Mouse (Mus musculus): ENCODE measurements at regions not wholly inside any gene's neighbourhood (a gene's known extent, or its start where the extent isn't known, plus 50 kb on each side); places are given as distances from the start of the nearest gene placed in this dataset.

- H3K36me3 ChIP-seq (replicated peaks), result no peaks in the 10 kb centered on the region
- no peak overlapping the region for H3K4me3 ChIP-seq (ENCODE audit: low read depth, low read length)
- no peaks in the 10 kb centered on the region for H3K9me3 ChIP-seq (replicated peaks)
- no peak for DNase-seq (ENCODE audit: low spot score)
- ATAC-seq (ENCODE audit: extremely low read depth, insufficient number of reproducible peaks, low FRiP score, poor library complexity, severe bottlenecking), result no peak
- no peak for TF ChIP-seq TAL1 (conservative IDR thresholded peaks at IDR 0.05; ENCODE audit: low read depth, low read length)
- no peak for TF ChIP-seq GATA2 (IDR thresholded peaks at IDR 0.05; ENCODE audit: borderline replicate concordance, low read depth, low read length)
- TF ChIP-seq CTCF (IDR thresholded peaks at IDR 0.05; ENCODE audit: low read depth, low read length), result no peak
- TF ChIP-seq POLR2AphosphoS5 (IDR thresholded peaks at IDR 0.05; ENCODE audit: insufficient replicate concordance, low read depth, low read length), result no peak
- TF ChIP-seq GATA1 (IDR thresholded peaks at IDR 0.05; ENCODE audit: borderline replicate concordance, low read length), result no peak
- no peaks in the 10 kb centered on the region for H3K4me1 ChIP-seq (ENCODE audit: insufficient read depth, low read depth, low read length)
- peaks cover 4% of the 10 kb centered on the region; the same call in 1 of the 2 replicates for H3K27me3 ChIP-seq (ENCODE audit: insufficient read depth, low read length)
Observed at GRCm38 (mm10) chr19:21913005-21913670, 135.0 kb downstream of the Cemip2 start.

DNA sequence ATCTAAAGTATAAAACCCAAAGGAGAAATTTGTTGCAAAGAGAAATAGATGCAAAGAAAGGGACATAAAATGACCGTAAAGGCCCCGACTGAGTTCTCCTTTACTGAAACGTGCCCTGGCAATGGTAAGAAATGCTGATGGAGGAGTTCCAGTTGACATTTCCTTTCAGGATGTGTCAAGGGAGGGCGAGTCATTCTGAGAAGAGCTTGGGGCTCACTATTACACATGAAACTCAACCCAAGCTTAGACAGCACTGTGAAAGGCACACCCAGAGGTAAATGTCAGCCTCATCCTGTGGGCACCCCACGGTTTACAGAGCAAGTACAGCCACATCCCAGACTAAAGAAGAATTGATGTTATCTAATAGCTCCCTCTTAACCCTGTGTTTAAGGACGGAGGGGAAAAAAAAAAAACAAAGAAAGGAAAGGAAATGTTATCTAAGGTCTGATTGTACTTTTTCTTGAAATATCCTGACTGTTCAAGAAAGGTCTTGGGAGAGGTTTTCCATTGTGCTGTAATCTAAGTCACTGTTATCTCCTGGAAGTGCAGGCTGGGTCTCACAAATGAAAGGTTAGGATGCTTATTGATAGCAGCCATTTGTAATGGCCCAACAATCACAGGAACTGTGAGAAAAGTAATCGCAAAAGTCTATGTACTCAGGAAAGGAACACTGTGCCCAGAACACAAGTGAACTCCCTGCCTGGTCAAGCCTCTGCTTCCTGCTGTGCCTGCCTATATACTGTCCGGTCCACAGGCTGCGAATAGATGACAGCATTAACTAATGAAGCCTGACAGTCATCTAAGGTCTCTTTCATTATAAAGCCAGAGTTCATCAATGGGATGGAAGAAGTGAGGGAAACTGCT lies 135.8 kb downstream of the Cemip2 start:
- no peaks in the 10 kb centered on the region for H3K36me3 ChIP-seq (replicated peaks)
- peaks cover 4% of the 10 kb centered on the region; the same call in 1 of the 2 replicates for H3K27me3 ChIP-seq (ENCODE audit: insufficient read depth, low read length)
- ATAC-seq (ENCODE audit: extremely low read depth, insufficient number of reproducible peaks, low FRiP score, poor library complexity, severe bottlenecking) (no peak), DNase-seq (ENCODE audit: low spot score) (no peak)
- no peaks in the 10 kb centered on the region for H3K9me3 ChIP-seq (replicated peaks)
- H3K4me1 ChIP-seq (ENCODE audit: insufficient read depth, low read depth, low read length), result no peaks in the 10 kb centered on the region
- TF ChIP-seq GATA2 (IDR thresholded peaks at IDR 0.05; ENCODE audit: borderline replicate concordance, low read depth, low read length), result no peak
- TF ChIP-seq TAL1 (conservative IDR thresholded peaks at IDR 0.05; ENCODE audit: low read depth, low read length), result no peak
- TF ChIP-seq CTCF (IDR thresholded peaks at IDR 0.05; ENCODE audit: low read depth, low read length), result no peak
- no peak for TF ChIP-seq GATA1 (IDR thresholded peaks at IDR 0.05; ENCODE audit: borderline replicate concordance, low read length)
- TF ChIP-seq POLR2AphosphoS5 (IDR thresholded peaks at IDR 0.05; ENCODE audit: insufficient replicate concordance, low read depth, low read length), result no peak
- no peak overlapping the region for H3K4me3 ChIP-seq (ENCODE audit: low read depth, low read length)

GRCm38 (mm10) chr19:21914658-21915057 lies 136.5 kb downstream of the Cemip2 start:
- DNase-seq (ENCODE audit: low spot score) (no peak), ATAC-seq (ENCODE audit: extremely low read depth, insufficient number of reproducible peaks, low FRiP score, poor library complexity, severe bottlenecking) (no peak)
- Histone ChIP-seq H3K36me3 (replicated peaks) (no peaks in the 10 kb centered on the region), H3K4me3 (ENCODE audit: low read depth, low read length) (no peak overlapping the region), H3K4me1 (ENCODE audit: insufficient read depth, low read depth, low read length) (no peaks in the 10 kb centered on the region), H3K9me3 (replicated peaks) (no peaks in the 10 kb centered on the region), H3K27me3 (ENCODE audit: insufficient read depth, low read length) (peaks cover 4% of the 10 kb centered on the region; the same call in 1 of the 2 replicates)
- TF ChIP-seq GATA2 (IDR thresholded peaks at IDR 0.05; ENCODE audit: borderline replicate concordance, low read depth, low read length), result no peak
- TF ChIP-seq POLR2AphosphoS5 (IDR thresholded peaks at IDR 0.05; ENCODE audit: insufficient replicate concordance, low read depth, low read length), result no peak
- no peak for TF ChIP-seq GATA1 (IDR thresholded peaks at IDR 0.05; ENCODE audit: borderline replicate concordance, low read length)
- no peak for TF ChIP-seq CTCF (IDR thresholded peaks at IDR 0.05; ENCODE audit: low read depth, low read length)
- TF ChIP-seq TAL1 (conservative IDR thresholded peaks at IDR 0.05; ENCODE audit: low read depth, low read length), result no peak

DNA sequence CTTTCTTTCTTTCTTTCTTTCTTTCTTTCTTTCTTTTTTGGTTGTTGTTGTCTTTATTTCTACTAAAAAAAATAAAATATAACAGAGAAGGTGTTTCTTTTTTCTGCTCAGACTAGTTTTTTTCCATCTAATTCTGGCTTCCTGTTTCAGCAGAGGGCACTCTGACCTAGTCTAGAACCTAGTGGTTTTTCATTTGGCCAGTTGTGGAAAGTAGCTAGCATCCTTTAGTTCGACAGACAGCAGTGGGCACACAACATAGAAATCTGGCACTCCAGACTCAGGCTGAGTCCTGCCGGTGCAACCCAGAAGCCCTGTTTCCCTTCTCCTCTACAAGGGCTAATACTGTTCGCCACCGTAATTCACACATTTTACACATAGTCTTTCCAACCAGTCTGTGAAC lies 140.0 kb downstream of the Cemip2 start:
- no peak for ATAC-seq (ENCODE audit: extremely low read depth, insufficient number of reproducible peaks, low FRiP score, poor library complexity, severe bottlenecking)

DNA sequence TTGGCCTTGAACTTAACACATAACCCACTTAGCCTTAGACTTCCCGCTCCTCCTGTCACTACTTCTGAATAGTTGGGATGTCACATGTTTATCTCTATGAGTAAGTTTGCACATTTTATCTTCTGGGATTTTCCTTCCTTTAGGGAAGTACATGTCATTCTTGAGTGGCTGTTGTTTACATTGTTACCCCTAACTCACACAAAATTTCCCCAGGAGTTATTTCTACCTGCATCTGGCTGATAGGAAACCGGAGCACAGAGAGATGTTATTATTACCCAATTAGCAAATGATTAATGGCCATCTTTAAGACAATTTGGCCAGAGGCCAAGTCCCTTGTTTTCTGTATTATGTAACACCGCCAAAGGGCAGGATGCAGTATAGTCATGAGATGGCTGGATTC lies 140.9 kb downstream of the Cemip2 start:
- H3K9me3 ChIP-seq (replicated peaks), result no peaks in the 10 kb centered on the region
- no peak overlapping the region for H3K4me3 ChIP-seq (ENCODE audit: low read depth, low read length)
- H3K36me3 ChIP-seq (replicated peaks), result no peaks in the 10 kb centered on the region
- TF ChIP-seq TAL1 (conservative IDR thresholded peaks at IDR 0.05; ENCODE audit: low read depth, low read length) (no peak), GATA1 (IDR thresholded peaks at IDR 0.05; ENCODE audit: borderline replicate concordance, low read length) (no peak), POLR2AphosphoS5 (IDR thresholded peaks at IDR 0.05; ENCODE audit: insufficient replicate concordance, low read depth, low read length) (no peak), GATA2 (IDR thresholded peaks at IDR 0.05; ENCODE audit: borderline replicate concordance, low read depth, low read length) (no peak), CTCF (IDR thresholded peaks at IDR 0.05; ENCODE audit: low read depth, low read length) (no peak)
- ATAC-seq (ENCODE audit: extremely low read depth, insufficient number of reproducible peaks, low FRiP score, poor library complexity, severe bottlenecking) (no peak), DNase-seq (ENCODE audit: low spot score) (no peak)
- no peaks in the 10 kb centered on the region for H3K4me1 ChIP-seq (ENCODE audit: insufficient read depth, low read depth, low read length)
- H3K27me3 ChIP-seq (ENCODE audit: insufficient read depth, low read length), result no peaks in the 10 kb centered on the region

More for the DNA sequence above, 140.0 kb downstream of the Cemip2 start:
- no peaks in the 10 kb centered on the region for H3K4me1 ChIP-seq (ENCODE audit: insufficient read depth, low read depth, low read length)
- no peaks in the 10 kb centered on the region for H3K27me3 ChIP-seq (ENCODE audit: insufficient read depth, low read length)
- H3K9me3 ChIP-seq (replicated peaks), result no peaks in the 10 kb centered on the region
- H3K4me3 ChIP-seq (ENCODE audit: low read depth, low read length), result no peak overlapping the region
- TF ChIP-seq CTCF (IDR thresholded peaks at IDR 0.05; ENCODE audit: low read depth, low read length) (no peak), POLR2AphosphoS5 (IDR thresholded peaks at IDR 0.05; ENCODE audit: insufficient replicate concordance, low read depth, low read length) (no peak), GATA1 (IDR thresholded peaks at IDR 0.05; ENCODE audit: borderline replicate concordance, low read length) (no peak), GATA2 (IDR thresholded peaks at IDR 0.05; ENCODE audit: borderline replicate concordance, low read depth, low read length) (no peak), TAL1 (conservative IDR thresholded peaks at IDR 0.05; ENCODE audit: low read depth, low read length) (no peak)
- DNase-seq (ENCODE audit: low spot score), result no peak
- H3K36me3 ChIP-seq (replicated peaks), result no peaks in the 10 kb centered on the region

DNA sequence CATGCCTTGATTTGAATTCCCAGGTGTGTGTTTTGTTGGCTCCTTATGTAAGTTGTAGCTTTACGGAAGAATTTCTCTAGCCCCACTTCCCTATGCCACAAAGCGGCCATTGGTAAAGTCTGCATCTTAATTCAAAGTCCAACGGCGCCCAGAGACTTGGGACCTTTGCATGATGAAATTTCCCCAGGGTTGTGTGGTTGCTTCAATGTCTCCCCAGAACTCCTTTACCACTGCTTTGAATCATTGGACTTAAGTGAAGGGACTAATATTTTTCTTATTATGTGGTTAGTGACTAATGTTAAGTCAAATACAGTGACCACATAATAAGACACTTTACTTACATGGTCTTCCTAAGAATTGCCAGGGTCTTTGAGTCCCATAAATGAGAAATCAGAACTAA lies 162.0 kb downstream of the Cemip2 start:
- Histone ChIP-seq H3K4me1 (ENCODE audit: insufficient read depth, low read depth, low read length) (no peaks in the 10 kb centered on the region; the same call in 1 of the 2 replicates), H3K27me3 (ENCODE audit: insufficient read depth, low read length) (peaks cover 3% of the 10 kb centered on the region; the same call in 1 of the 2 replicates), H3K36me3 (replicated peaks) (no peaks in the 10 kb centered on the region), H3K4me3 (ENCODE audit: low read depth, low read length) (no peak overlapping the region), H3K9me3 (replicated peaks) (no peaks in the 10 kb centered on the region)
- TF ChIP-seq CTCF (IDR thresholded peaks at IDR 0.05; ENCODE audit: low read depth, low read length), result no peak
- no peak for TF ChIP-seq POLR2AphosphoS5 (IDR thresholded peaks at IDR 0.05; ENCODE audit: insufficient replicate concordance, low read depth, low read length)
- no peak for TF ChIP-seq GATA1 (IDR thresholded peaks at IDR 0.05; ENCODE audit: borderline replicate concordance, low read length)
- no peak for TF ChIP-seq GATA2 (IDR thresholded peaks at IDR 0.05; ENCODE audit: borderline replicate concordance, low read depth, low read length)
- TF ChIP-seq TAL1 (conservative IDR thresholded peaks at IDR 0.05; ENCODE audit: low read depth, low read length), result no peak
- no peak for DNase-seq (ENCODE audit: low spot score)
- ATAC-seq (ENCODE audit: extremely low read depth, insufficient number of reproducible peaks, low FRiP score, poor library complexity, severe bottlenecking), result no peak

Measured in G1E (cell line).